In genomic region chr11:83064946-83065345, GRCm38 (mm10) we compare ENCODE assay signal across 8 mouse cellular contexts. TPM values are rescaled to one million over a fixed set of nuclear protein-coding genes. Genes with fewer than 3 reads are reported as not detected.
A peak's percentile ranks its signal among the peaks of the same experiment; 100 is the strongest.
DNase-seq lines count a peak whose midpoint lies in the region; ATAC-seq and TF ChIP-seq lines count a peak whose summit lies in the region.

Gene Slfn2, plus strand, starts transcription at chr11:83065112.

- no peaks in the 10 kb centered on the region; the same call in 1 of the 2 replicates for H3K27me3 ChIP-seq in kidney, adult 2 months (replicated peaks; ENCODE audit: control insufficient read depth, insufficient read depth, low read length)
- no peaks in the 10 kb centered on the region for H3K27me3 ChIP-seq in liver, embryonic 13.5 days
- H3K27me3 ChIP-seq in stomach, embryonic 15.5 days (replicated peaks): no peaks in the 10 kb centered on the region
- H3K27me3 ChIP-seq in hindbrain, embryonic 14.5 days (ENCODE audit: control insufficient read depth, insufficient read depth, low read length): no peaks in the 10 kb centered on the region

- 82% methylated on average over 2 of the region's 2 CpGs for WGBS in kidney, adult 2 months
- WGBS in liver, embryonic 13.5 days (ENCODE audit: insufficient replicate concordance): 47% methylated on average over 2 of the region's 2 CpGs
- WGBS in stomach, embryonic 15.5 days: 79% methylated on average over 2 of the region's 2 CpGs
- 92% methylated on average over 2 of the region's 2 CpGs for WGBS in hindbrain, embryonic 14.5 days

- no peak for ATAC-seq in common myeloid progenitor, adult 5-6 weeks (replicated peaks; ENCODE audit: low read depth, poor library complexity, severe bottlenecking)
- ATAC-seq in liver, embryonic 13.5 days (ENCODE audit: low read depth): no peak
- peak; percentile 71; the same call in 1 of the 2 replicates for ATAC-seq in stomach, embryonic 15.5 days (ENCODE audit: insufficient read depth, low FRiP score, low read depth)
- no peak for ATAC-seq in hindbrain, embryonic 14.5 days (ENCODE audit: low FRiP score)

- no peak within 1 kb of the TSS; the same call in 1 of the 2 replicates for H3K4me2 ChIP-seq in liver, embryonic 13.5 days
- no peak within 1 kb of the TSS for H3K4me2 ChIP-seq in stomach, embryonic 15.5 days
- H3K4me2 ChIP-seq in hindbrain, embryonic 14.5 days (replicated peaks): no peak within 1 kb of the TSS

- peak within 1 kb of the TSS; percentile 50 for H3K4me3 ChIP-seq in kidney, adult 2 months (ENCODE audit: insufficient read depth, low read depth, low read length)
- H3K4me3 ChIP-seq in liver, embryonic 13.5 days (replicated peaks): peak within 1 kb of the TSS; percentile 25
- H3K4me3 ChIP-seq in stomach, embryonic 15.5 days (replicated peaks): peak within 1 kb of the TSS; percentile 16; the same call in 1 of the 2 replicates
- H3K4me3 ChIP-seq in hindbrain, embryonic 14.5 days (replicated peaks; ENCODE audit: low read length): no peak within 1 kb of the TSS

- H3K27ac ChIP-seq in kidney, adult 2 months (ENCODE audit: insufficient read depth, low read depth, low read length): peak within 1 kb of the TSS; percentile 81
- H3K27ac ChIP-seq in liver, embryonic 13.5 days: no peak within 1 kb of the TSS; the same call in 1 of the 2 replicates
- no peak within 1 kb of the TSS for H3K27ac ChIP-seq in stomach, embryonic 15.5 days
- H3K27ac ChIP-seq in hindbrain, embryonic 14.5 days: no peak within 1 kb of the TSS

- no peak for TF ChIP-seq CTCF in kidney, adult 2 months (conservative IDR thresholded peaks at IDR 0.05; ENCODE audit: insufficient read depth, insufficient read length, low read depth, low read length)

- TF ChIP-seq POLR2A in kidney, adult 2 months (IDR thresholded peaks at IDR 0.05; ENCODE audit: low read depth, low read length): no peak

- peak; percentile 64 for DNase-seq in kidney, adult 2 months
- DNase-seq in kidney, adult 8-10 months: no peak
- no peak for DNase-seq in liver, embryonic 13.5 days
- no peak for DNase-seq in gastrocnemius, adult 18-20 months (ENCODE audit: low spot score)
- DNase-seq in hindbrain, embryonic 14.5 days (ENCODE audit: low spot score): no peak
- no peak for DNase-seq in cerebellum, adult 11-12 months

- H3K36me3 ChIP-seq in kidney, adult 2 months (ENCODE audit: control insufficient read depth, insufficient read depth, low read length): no peaks in the 10 kb centered on the region
- no peaks in the 10 kb centered on the region for H3K36me3 ChIP-seq in liver, embryonic 13.5 days
- no peaks in the 10 kb centered on the region for H3K36me3 ChIP-seq in stomach, embryonic 15.5 days
- H3K36me3 ChIP-seq in hindbrain, embryonic 14.5 days (replicated peaks; ENCODE audit: control insufficient read depth, insufficient read depth): no peaks in the 10 kb centered on the region

- no peaks in the 10 kb centered on the region for H3K9me3 ChIP-seq in liver, embryonic 13.5 days (replicated peaks)
- H3K9me3 ChIP-seq in stomach, embryonic 15.5 days: no peaks in the 10 kb centered on the region
- no peaks in the 10 kb centered on the region for H3K9me3 ChIP-seq in hindbrain, embryonic 14.5 days (ENCODE audit: control insufficient read depth, low read length)

- peak within 1 kb of the TSS; percentile 2; the same call in 1 of the 2 replicates for H3K9ac ChIP-seq in liver, embryonic 13.5 days
- H3K9ac ChIP-seq in stomach, embryonic 15.5 days: no peak within 1 kb of the TSS
- H3K9ac ChIP-seq in hindbrain, embryonic 14.5 days: no peak within 1 kb of the TSS

- no peaks in the 10 kb centered on the region for H3K4me1 ChIP-seq in kidney, adult 2 months (ENCODE audit: control insufficient read depth, insufficient read depth, low read length)
- no peaks in the 10 kb centered on the region for H3K4me1 ChIP-seq in liver, embryonic 13.5 days (replicated peaks)
- no peaks in the 10 kb centered on the region for H3K4me1 ChIP-seq in stomach, embryonic 15.5 days
- no peaks in the 10 kb centered on the region; the same call in 1 of the 2 replicates for H3K4me1 ChIP-seq in hindbrain, embryonic 14.5 days (replicated peaks; ENCODE audit: control insufficient read depth, insufficient read depth, low read length)

RNA-seq across cellular contexts. Expression of gene Slfn2, which starts in this region (rescaled TPM):
- 4.0 and 7.3 TPM in 2 replicates for polyA plus RNA-seq in kidney, adult 2 months (2012; rRNA removed)
- total RNA-seq in common myeloid progenitor, adult 5-6 weeks (2017): 10.6 and 14.9 TPM in 2 replicates
- polyA plus RNA-seq in liver, embryonic 13.5 days (2015; fragmentation: Nextera tagmentation; extraction: Ambion mirVana): 4.9 and 5.0 TPM in 2 replicates
- 8.4 and 9.2 TPM in 2 replicates for polyA plus RNA-seq in stomach, embryonic 15.5 days (2015; fragmentation: Nextera tagmentation; extraction: Ambion mirVana)
- total RNA-seq in gastrocnemius, adult 18-20 months (2021): 1 to 10 TPM in 1 of 2 experiments, under 1 TPM in 1; 0.62 to 1.2 TPM
- polyA plus RNA-seq in hindbrain, embryonic 14.5 days (2014; fragmentation: Nextera tagmentation; extraction: Ambion mirVana): 1.3 and 1.4 TPM in 2 replicates
